ENCODE assay signal across 10 mouse cellular contexts in the genomic region with DNA sequence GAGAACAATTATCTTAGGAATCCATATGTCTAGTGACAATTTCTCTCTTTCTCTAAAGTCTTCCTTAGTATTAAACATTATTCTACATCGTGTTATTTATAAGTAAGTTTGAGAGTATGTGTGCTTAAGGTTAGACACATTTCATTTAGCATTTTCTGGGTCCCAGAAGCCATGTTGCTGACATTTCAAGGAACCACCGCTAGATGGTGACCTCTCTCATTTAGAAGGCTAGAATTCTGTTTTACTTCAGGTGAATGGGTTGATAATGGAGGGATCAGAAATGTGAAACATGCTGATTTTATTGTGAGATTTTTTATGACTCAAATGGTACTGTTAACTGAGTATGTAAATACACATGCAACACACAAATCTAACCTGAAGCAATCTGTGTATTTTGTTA.
DNase-seq lines count a peak whose midpoint lies in the region; ATAC-seq and TF ChIP-seq lines count a peak whose summit lies in the region.
"Had no signal": no experiment of that assay in that cellular context is flagged by ENCODE, and none has a peak within 500 bp of the region (broad histone marks: within the 10 kb centered on the region; RNA-seq: fewer than 3 reads in every experiment).

No protein-coding gene starts in this region.

- no peaks in the 10 kb centered on the region for H3K36me3 ChIP-seq in forebrain, embryonic 14.5 days (ENCODE audit: control insufficient read depth, insufficient read depth, low read length)
- H3K36me3 ChIP-seq in forebrain, embryonic 13.5 days (ENCODE audit: poor library complexity, severe bottlenecking) = no peaks in the 10 kb centered on the region
- no peaks in the 10 kb centered on the region for H3K36me3 ChIP-seq in CH12.LX (replicated peaks in 1 of 2; ENCODE audit: control insufficient read depth in 1 of 2, insufficient read depth in 1 of 2, low read length in 1 of 2)
- no peaks in the 10 kb centered on the region for H3K36me3 ChIP-seq in midbrain, embryonic 16.5 days (ENCODE audit: control insufficient read depth, insufficient read depth, low read length)

- in situ Hi-C loops in CH12.LX (cut with MboI; ENCODE audit: low pct_ligation_motif_present, low pct_unique_long_range_greater_than_20kb, low sequenced_read_pairs) = no loop called here

- no peaks in the 10 kb centered on the region for H3K4me1 ChIP-seq in forebrain, embryonic 14.5 days (ENCODE audit: control insufficient read depth, insufficient read depth, low read length)
- H3K4me1 ChIP-seq in forebrain, embryonic 13.5 days = no peaks in the 10 kb centered on the region
- H3K4me1 ChIP-seq in CH12.LX (ENCODE audit: control insufficient read depth in 1 of 2, insufficient read depth in 2 of 2) = peaks cover 0 to 5% of the 10 kb centered on the region in 2 experiments; a peak in 2 of 4 replicates
- H3K4me1 ChIP-seq in cortical plate, adult 2 months (ENCODE audit: control insufficient read depth, insufficient read depth, low read length) = no peaks in the 10 kb centered on the region
- H3K4me1 ChIP-seq in midbrain, embryonic 16.5 days (ENCODE audit: control insufficient read depth, insufficient read depth, low read length) = no peaks in the 10 kb centered on the region

- dilution Hi-C loops in CH12.LX (cut with MboI; ENCODE audit: extremely low pct_ligation_motif_present, extremely low pct_unique_long_range_greater_than_20kb, low sequenced_read_pairs) = no loop called here

- peak; percentile 66 for TF ChIP-seq RAD21 in CH12.LX (IDR thresholded peaks at IDR 0.05; ENCODE audit: low read depth, low read length)

- H3K27me3 ChIP-seq in forebrain, embryonic 14.5 days (replicated peaks; ENCODE audit: control insufficient read depth, insufficient read depth, low read length) = no peaks in the 10 kb centered on the region
- no peaks in the 10 kb centered on the region for H3K27me3 ChIP-seq in forebrain, embryonic 13.5 days
- no peaks in the 10 kb centered on the region for H3K27me3 ChIP-seq in CH12.LX (replicated peaks)
- H3K27me3 ChIP-seq in midbrain, embryonic 16.5 days (ENCODE audit: control insufficient read depth, insufficient read depth, low read depth, low read length) = no peaks in the 10 kb centered on the region

- no peak for TF ChIP-seq POLR2A in CH12.LX (IDR thresholded peaks at IDR 0.05; ENCODE audit: low read depth, low read length)
- TF ChIP-seq POLR2A in cortical plate, adult 2 months (IDR thresholded peaks at IDR 0.05; ENCODE audit: extremely low read depth, insufficient read depth, low read length) = no peak

- H3K9me3 ChIP-seq in forebrain, embryonic 14.5 days (replicated peaks; ENCODE audit: control insufficient read depth, low read length) = no peaks in the 10 kb centered on the region
- H3K9me3 ChIP-seq in forebrain, embryonic 13.5 days (replicated peaks) = no peaks in the 10 kb centered on the region
- no peaks in the 10 kb centered on the region for H3K9me3 ChIP-seq in CH12.LX (replicated peaks; ENCODE audit: low read length)
- no peaks in the 10 kb centered on the region for H3K9me3 ChIP-seq in midbrain, embryonic 16.5 days (replicated peaks; ENCODE audit: control insufficient read depth, low read length, poor library complexity, severe bottlenecking)

- no peak for TF ChIP-seq EP300 in CH12.LX (IDR thresholded peaks at IDR 0.05; ENCODE audit: low read length)

- H3K79me2 ChIP-seq in CH12.LX (replicated peaks; ENCODE audit: control insufficient read depth, extremely low read depth, insufficient read depth, poor library complexity, severe bottlenecking) = no peaks in the 10 kb centered on the region

- peak; percentile 40 for DNase-seq in forebrain, embryonic 14.5 days (ENCODE audit: low spot score)
- peak in 1 of 2 experiments; percentile 14 for DNase-seq in left cerebral cortex, adult 2 months (ENCODE audit: extremely low spot score in 1 of 2, low spot score in 2 of 2)
- DNase-seq in left cerebral cortex, postnatal 36 days (ENCODE audit: low spot score in 2 of 2) = no peak
- DNase-seq in CH12.LX (ENCODE audit: extremely low read depth) = peak; percentile 42
- no peak for DNase-seq in urinary bladder, postnatal 14 days (ENCODE audit: low spot score)
- DNase-seq: cerebellum, adult 9-10 months; liver had no signal

- ATAC-seq in forebrain, embryonic 14.5 days = no peak
- no peak for ATAC-seq in forebrain, embryonic 13.5 days
- no peak for ATAC-seq in midbrain, embryonic 16.5 days

- H3K4me2 ChIP-seq in forebrain, embryonic 14.5 days (ENCODE audit: low read length) = no peak overlapping the region
- no peak overlapping the region for H3K4me2 ChIP-seq in forebrain, embryonic 13.5 days
- H3K4me2 ChIP-seq in CH12.LX (ENCODE audit: insufficient read depth, low read depth, poor library complexity, severe bottlenecking) = no peak overlapping the region
- no peak overlapping the region for H3K4me2 ChIP-seq in midbrain, embryonic 16.5 days (ENCODE audit: low read length)

- H3K27ac ChIP-seq in forebrain, embryonic 14.5 days (ENCODE audit: low read depth, low read length) = no peak overlapping the region
- no peak overlapping the region for H3K27ac ChIP-seq in forebrain, embryonic 13.5 days
- no peak overlapping the region for H3K27ac ChIP-seq in left cerebral cortex, adult 2 months
- H3K27ac ChIP-seq in CH12.LX (ENCODE audit: insufficient read depth, low read depth) = no peak overlapping the region
- H3K27ac ChIP-seq in cortical plate, adult 2 months (ENCODE audit: insufficient read depth, low read length) = no peak overlapping the region
- no peak overlapping the region for H3K27ac ChIP-seq in midbrain, embryonic 16.5 days (ENCODE audit: low read length)

- WGBS in forebrain, embryonic 14.5 days = 5% methylated on average over 2 of the region's 2 CpGs
- WGBS in forebrain, embryonic 13.5 days = 10% methylated on average over 2 of the region's 2 CpGs
- WGBS in midbrain, embryonic 16.5 days = 11% methylated on average over 2 of the region's 2 CpGs

- no peak overlapping the region for H3K4me3 ChIP-seq in forebrain, embryonic 14.5 days (ENCODE audit: low read depth, low read length)
- H3K4me3 ChIP-seq in forebrain, embryonic 13.5 days = no peak overlapping the region
- H3K4me3 ChIP-seq in left cerebral cortex, adult 2 months = no peak overlapping the region
- no peak overlapping the region for H3K4me3 ChIP-seq in CH12.LX (replicated peaks in 1 of 3; ENCODE audit: low read depth in 2 of 3, low read length in 2 of 3, poor library complexity in 1 of 3)
- no peak overlapping the region for H3K4me3 ChIP-seq in cortical plate, adult 2 months (ENCODE audit: insufficient read depth, low read length)
- H3K4me3 ChIP-seq in midbrain, embryonic 16.5 days (ENCODE audit: low read depth, low read length) = no peak overlapping the region

- peak; percentile 68 for TF ChIP-seq CTCF in left cerebral cortex, adult 2 months (IDR thresholded peaks at IDR 0.05)
- TF ChIP-seq CTCF in CH12.LX (conservative IDR thresholded peaks at IDR 0.05 in 1 of 2, IDR thresholded peaks at IDR 0.05 in 1 of 2; ENCODE audit: low read depth in 2 of 2, low read length in 2 of 2) = peak; percentile 50 to 69; a peak in 3 of 4 replicates
- TF ChIP-seq CTCF in cortical plate, adult 2 months (IDR thresholded peaks at IDR 0.05; ENCODE audit: extremely low read depth, insufficient read depth, low read length) = peak; percentile 18; the same call in 1 of the 2 replicates

- no peak overlapping the region for H3K9ac ChIP-seq in forebrain, embryonic 14.5 days (ENCODE audit: low read length)
- no peak overlapping the region for H3K9ac ChIP-seq in forebrain, embryonic 13.5 days
- H3K9ac ChIP-seq in CH12.LX (ENCODE audit: insufficient read depth, low read depth) = no peak overlapping the region
- H3K9ac ChIP-seq in midbrain, embryonic 16.5 days (ENCODE audit: low read depth, low read length) = no peak overlapping the region

- intact Hi-C loops in left cerebral cortex, adult 2 months (cut with DNase I) = no loop called here
- intact Hi-C loops in left cerebral cortex, postnatal 36 days (cut with DNase I) = no loop called here

TF ChIP-seq in CH12.LX, 34 proteins besides CTCF, POLR2A, EP300 and RAD21:
- no peak for TF ChIP-seq NELFE (IDR thresholded peaks at IDR 0.05; ENCODE audit: low read depth, low read length)
- TF ChIP-seq SMC3 (IDR thresholded peaks at IDR 0.05; ENCODE audit: low read depth, low read length) = peak; percentile 53

Comparison
In these comparisons a context has a peak if more than half of its experiments do, and no peak if none do; other contexts are left out.
1. DNase-seq: peak in forebrain, embryonic 14.5 days (single experiment) and CH12.LX (single experiment); none in left cerebral cortex, postnatal 36 days (0 of 2) and urinary bladder, postnatal 14 days (single experiment).
2. CTCF ChIP-seq: peak in every context shown above with its lines; median percentile 68 in left cerebral cortex, adult 2 months; 60 in CH12.LX; 18 in cortical plate, adult 2 months.